Mouse (Mus musculus): Measurements from ENCODE around the gene Dvl3.
A peak's percentile ranks its signal among the peaks of the same experiment; 100 is the strongest.

Dvl3 gene

DNA sequence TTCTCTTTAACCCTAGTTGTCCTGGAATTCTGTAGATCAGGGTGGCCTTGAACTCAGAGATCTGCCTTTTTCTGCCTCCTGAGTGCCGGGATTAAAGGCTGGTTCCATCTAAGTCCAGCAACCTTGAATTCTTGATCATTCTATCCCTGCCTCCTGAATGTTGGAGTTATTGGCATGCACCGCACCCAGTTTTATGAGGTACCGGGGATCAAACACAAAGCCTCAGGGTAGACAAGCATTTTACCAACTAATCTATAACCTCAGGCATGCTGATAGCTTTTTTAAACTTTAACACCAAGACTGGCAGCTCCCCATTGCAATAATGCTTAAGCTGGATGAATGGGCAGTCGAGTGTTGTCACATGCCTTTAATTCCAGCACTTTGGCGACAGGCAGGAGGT, 30.6 kb downstream of the Dvl3 start:
- no peak for DNase-seq (ENCODE audit: low read depth, low spot score)

GRCm38 (mm10) chr16:20548096-20548948, 31.5 kb downstream of the Dvl3 start, which contains the start of gene Abcf3:
Abcf3 (plus strand) TSS chr16:20548577.
- DNase-seq (ENCODE audit: low read depth, low spot score), result peak; percentile 100

DNA sequence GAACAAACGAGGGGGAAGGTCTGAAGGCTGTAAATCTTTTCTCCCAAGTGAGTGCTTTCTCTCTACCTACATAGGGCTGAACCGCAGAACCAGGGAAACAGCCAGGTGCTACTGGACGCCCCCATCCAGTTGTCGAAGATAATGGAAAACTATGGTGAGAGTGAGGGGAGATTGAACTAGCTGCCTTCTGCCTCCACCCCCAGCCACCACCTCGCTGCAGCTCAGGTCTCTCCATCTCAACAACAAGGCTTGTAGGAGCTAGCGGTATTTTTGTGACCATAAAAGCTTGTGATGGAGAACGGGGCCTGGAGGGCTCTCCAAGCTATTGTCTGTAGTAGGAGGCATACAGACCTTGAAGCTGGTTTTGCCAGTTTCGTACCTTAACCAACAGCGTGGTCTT, 32.4 kb downstream of the Dvl3 start:
- DNase-seq (ENCODE audit: low read depth, low spot score), result no peak

- no peak for DNase-seq (ENCODE audit: low read depth, low spot score)
Observed at GRCm38 (mm10) chr16:20551691-20552090, 34.9 kb downstream of the Dvl3 start.

GRCm38 (mm10) chr16:20552594-20552993, 35.8 kb downstream of the Dvl3 start:
- DNase-seq (ENCODE audit: low read depth, low spot score), result no peak

DNA sequence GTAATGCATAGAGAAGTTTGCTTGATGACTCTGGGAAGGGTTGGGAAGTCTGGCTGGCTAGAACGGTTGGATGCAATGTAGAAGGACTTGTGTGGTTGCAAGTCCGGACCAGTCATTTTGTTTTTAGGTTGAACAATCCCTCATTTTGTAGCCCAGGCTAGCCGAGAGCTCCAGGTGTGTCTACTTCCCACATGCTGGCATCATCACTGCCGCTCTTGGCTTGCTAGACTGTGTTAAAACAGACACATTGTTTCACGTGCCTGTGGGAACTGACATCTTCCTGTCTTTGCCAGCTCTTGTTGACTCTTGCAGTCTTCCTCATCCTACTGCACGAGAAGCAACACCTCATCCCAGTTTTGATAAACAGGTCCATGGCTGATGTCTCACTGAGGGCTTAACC, 38.2 kb downstream of the Dvl3 start:
- DNase-seq (ENCODE audit: low read depth, low spot score), result no peak

GRCm38 (mm10) chr16:20557381-20557780, 40.6 kb downstream of the Dvl3 start:
- DNase-seq (ENCODE audit: low read depth, low spot score), result no peak

- DNase-seq (ENCODE audit: low read depth, low spot score), result no peak
Observed at GRCm38 (mm10) chr16:20565075-20565474, 48.3 kb downstream of the Dvl3 start.

Measured in retina, adult 2 months (tissue).